ENCODE assay signal across 9 mouse cellular contexts in genomic region chr7:144684467-144684866, GRCm38 (mm10).
DNase-seq lines count a peak whose midpoint lies in the region; ATAC-seq lines count a peak whose summit lies in the region.
"Had no signal": no experiment of that assay in that cellular context is flagged by ENCODE, and none has a peak within 500 bp of the region (broad histone marks: within the 10 kb centered on the region; RNA-seq: fewer than 3 reads in every experiment).

No protein-coding gene starts in this region.

- peaks cover 7% of the 10 kb centered on the region; the same call in 1 of the 2 replicates for H3K9me3 ChIP-seq in forebrain, embryonic 10.5 days

- H3K27ac ChIP-seq in forebrain, embryonic 10.5 days, result peak overlapping the region; percentile 72
- H3K27ac ChIP-seq: left cerebral cortex, adult 2 months had no signal

- ATAC-seq in megakaryocyte progenitor cell, adult 5-6 weeks (replicated peaks; ENCODE audit: poor library complexity), result peak; percentile 57

- no peak overlapping the region for H3K4me3 ChIP-seq in forebrain, embryonic 10.5 days
- H3K4me3 ChIP-seq: left cerebral cortex, adult 2 months had no signal

- peaks cover 43% of the 10 kb centered on the region for H3K4me1 ChIP-seq in forebrain, embryonic 10.5 days

- H3K36me3 ChIP-seq in forebrain, embryonic 10.5 days (replicated peaks), result peaks cover 23% of the 10 kb centered on the region

- peaks cover 31% of the 10 kb centered on the region for H3K27me3 ChIP-seq in forebrain, embryonic 10.5 days (ENCODE audit: poor library complexity, severe bottlenecking)

- peak; percentile 51 for DNase-seq in adrenal gland, postnatal 10 days
- DNase-seq in adrenal gland, adult 2 months, result no peak
- peak; percentile 13 to 18 for DNase-seq in layer of hippocampus, postnatal 25 days (ENCODE audit: extremely low spot score in 1 of 2, low spot score in 1 of 2)
- no peak for DNase-seq in layer of hippocampus, adult 9-10 months (ENCODE audit: low spot score)
- DNase-seq in forebrain, embryonic 10.5 days (ENCODE audit: extremely low spot score, low spot score), result no peak
- no peak for DNase-seq in yolk sac, embryonic 10.5 days (ENCODE audit: low spot score)
- DNase-seq in left cerebral cortex, adult 8-10 months (ENCODE audit: low spot score in 2 of 2), result no peak

- 73% methylated on average over 5 of the region's 5 CpGs for WGBS in forebrain, embryonic 10.5 days

Comparison
In these comparisons a context has a peak if more than half of its experiments do, and no peak if none do; other contexts are left out.
1. DNase-seq: peak in adrenal gland, postnatal 10 days (single experiment) and layer of hippocampus, postnatal 25 days (2 of 2); none in adrenal gland, adult 2 months (single experiment), layer of hippocampus, adult 9-10 months (single experiment), forebrain, embryonic 10.5 days (single experiment), yolk sac, embryonic 10.5 days (single experiment) and left cerebral cortex, adult 8-10 months (0 of 2).